9 mouse cellular contexts compared by ENCODE assay signal in the genomic region with DNA sequence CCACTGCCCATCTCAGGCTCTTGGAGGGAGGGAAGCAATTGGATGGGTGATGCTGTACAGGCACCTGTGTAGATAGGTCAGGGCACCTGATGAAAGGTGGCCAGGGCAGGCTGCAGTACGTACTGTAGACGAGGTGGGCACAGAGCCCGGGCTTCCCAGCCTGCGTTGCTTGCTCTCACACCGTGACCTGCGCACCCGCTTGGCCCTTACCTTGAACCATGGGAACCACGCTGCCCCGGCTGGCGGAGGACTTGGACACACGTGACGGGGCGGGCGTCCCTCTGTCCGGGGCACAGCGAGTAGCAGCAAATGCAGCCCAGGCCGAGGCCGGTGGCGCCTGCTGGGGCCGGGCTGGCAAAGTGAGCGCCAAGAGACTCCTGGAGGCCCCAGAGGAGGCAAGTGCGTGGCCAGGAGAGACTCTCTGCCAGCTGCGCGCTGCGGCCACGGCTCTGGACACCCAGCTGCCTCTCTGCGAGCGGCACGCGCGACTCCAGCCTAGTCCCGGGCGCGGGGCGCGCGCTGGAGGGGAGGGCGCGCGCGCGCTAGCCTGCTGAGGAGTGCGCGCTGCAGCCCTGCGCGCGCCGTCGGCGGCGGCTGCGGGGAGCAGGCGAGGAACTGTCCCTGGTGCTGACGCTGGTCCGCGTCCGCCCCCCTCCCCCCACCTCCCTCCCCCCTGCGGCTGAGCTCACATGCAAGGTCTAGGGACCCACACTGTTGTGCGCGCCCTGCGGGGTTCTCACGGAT. TPM values are rescaled to one million over a fixed set of nuclear protein-coding genes. Genes with fewer than 3 reads are reported as not detected.
DNase-seq lines count a peak whose midpoint lies in the region; ATAC-seq lines count a peak whose summit lies in the region.
"Had no signal": no experiment of that assay in that cellular context is flagged by ENCODE, and none has a peak within 500 bp of the region (broad histone marks: within the 10 kb centered on the region; RNA-seq: fewer than 3 reads in every experiment).

A gene (minus strand): TSS at position 542 of the 744 bp plus-strand sequence.

- peak within 1 kb of the TSS; percentile 79 for H3K4me2 ChIP-seq in forebrain, embryonic 15.5 days (replicated peaks)
- peak within 1 kb of the TSS; percentile 63 for H3K4me2 ChIP-seq in intestine, embryonic 16.5 days (ENCODE audit: low read depth, low read length)

- intact Hi-C loops in gastrocnemius, postnatal 14 days (cut with DNase I; ENCODE audit: low total_unique reads), result no loop called here
- intact Hi-C loops in gastrocnemius, postnatal 36 days (cut with DNase I), result no loop called here

- peak within 1 kb of the TSS; percentile 49 for H3K4me3 ChIP-seq in forebrain, embryonic 15.5 days
- peak within 1 kb of the TSS; percentile 42 for H3K4me3 ChIP-seq in intestine, embryonic 16.5 days (ENCODE audit: low read length)
- H3K4me3 ChIP-seq in limb, embryonic 10.5 days, result peak within 1 kb of the TSS; percentile 60

- peak; percentile 57 for ATAC-seq in forebrain, embryonic 15.5 days (replicated peaks)
- peak; percentile 53; the same call in 1 of the 2 replicates for ATAC-seq in intestine, embryonic 16.5 days

- H3K36me3 ChIP-seq in forebrain, embryonic 15.5 days, result no peaks in the 10 kb centered on the region
- H3K36me3 ChIP-seq in intestine, embryonic 16.5 days (ENCODE audit: control insufficient read depth, insufficient read depth, low read length), result no peaks in the 10 kb centered on the region
- no peaks in the 10 kb centered on the region for H3K36me3 ChIP-seq in limb, embryonic 10.5 days

- 1% methylated on average over 60 of the region's 62 CpGs for WGBS in forebrain, embryonic 15.5 days
- WGBS in intestine, embryonic 16.5 days, result under 1% methylated on average over 55 of the region's 62 CpGs
- WGBS in limb, embryonic 10.5 days, result under 1% methylated on average over 61 of the region's 62 CpGs

- no peak within 1 kb of the TSS for H3K27ac ChIP-seq in forebrain, embryonic 15.5 days (replicated peaks)
- no peak within 1 kb of the TSS for H3K27ac ChIP-seq in intestine, embryonic 16.5 days (ENCODE audit: low read length)
- peak within 1 kb of the TSS; percentile 73 for H3K27ac ChIP-seq in limb, embryonic 10.5 days

- H3K27me3 ChIP-seq in forebrain, embryonic 15.5 days, result peaks cover 15% of the 10 kb centered on the region
- H3K27me3 ChIP-seq in intestine, embryonic 16.5 days (replicated peaks; ENCODE audit: control insufficient read depth, insufficient read depth, low read length), result peaks cover 30% of the 10 kb centered on the region
- H3K27me3 ChIP-seq in limb, embryonic 10.5 days (ENCODE audit: low read depth, poor library complexity, severe bottlenecking), result peaks cover 60% of the 10 kb centered on the region

- DNase-seq in gastrocnemius, postnatal 14 days, result peak; percentile 35
- no peak for DNase-seq in gastrocnemius, postnatal 36 days
- peak; percentile 29 for DNase-seq in cerebellum, adult 11 months
- DNase-seq in limb, embryonic 10.5 days (ENCODE audit: low spot score), result peak; percentile 85
- DNase-seq in naive thymus-derived CD4-positive, alpha-beta T cell, adult 2 months (ENCODE audit: low read depth), result peak; percentile 58
- DNase-seq in thymus, postnatal 25 days, result peak; percentile 66

- peaks cover 11% of the 10 kb centered on the region for H3K4me1 ChIP-seq in forebrain, embryonic 15.5 days
- H3K4me1 ChIP-seq in intestine, embryonic 16.5 days (ENCODE audit: control insufficient read depth, insufficient read depth, low read length), result peaks cover 4% of the 10 kb centered on the region; the same call in 1 of the 2 replicates
- H3K4me1 ChIP-seq in limb, embryonic 10.5 days, result peaks cover 12% of the 10 kb centered on the region

- no peaks in the 10 kb centered on the region for H3K9me3 ChIP-seq in forebrain, embryonic 15.5 days
- H3K9me3 ChIP-seq in intestine, embryonic 16.5 days (ENCODE audit: control insufficient read depth, low read length), result no peaks in the 10 kb centered on the region
- H3K9me3 ChIP-seq in limb, embryonic 10.5 days (replicated peaks), result no peaks in the 10 kb centered on the region

- peak within 1 kb of the TSS; percentile 49 for H3K9ac ChIP-seq in forebrain, embryonic 15.5 days (replicated peaks)
- H3K9ac ChIP-seq in intestine, embryonic 16.5 days (ENCODE audit: low read depth, low read length), result no peak within 1 kb of the TSS

RNA-seq across cellular contexts. Expression of the gene that starts here (rescaled TPM):
- under 1 TPM; 0.07 to 0.08 TPM for total RNA-seq in gastrocnemius, postnatal 14 days (2021)
- not detected for total RNA-seq in gastrocnemius, postnatal 36 days (2021)
- polyA plus RNA-seq in forebrain, embryonic 15.5 days (2015; fragmentation: Nextera tagmentation; extraction: Ambion mirVana), result 3.5 and 4.6 TPM in 2 replicates
- 0.11 and 0.16 TPM in 2 replicates for polyA plus RNA-seq in intestine, embryonic 16.5 days (2015; fragmentation: Nextera tagmentation; extraction: Ambion mirVana)
- polyA plus RNA-seq in limb, embryonic 10.5 days (2016; fragmentation: Nextera tagmentation; extraction: Ambion mirVana), result 0.48 and 0.79 TPM in 2 replicates
- polyA plus RNA-seq: C2C12 had no signal

Comparison
In these comparisons a context has a peak if more than half of its experiments do, and no peak if none do; other contexts are left out.
1. Peak in DNase-seq in gastrocnemius, postnatal 14 days; RNA of the gene not detected or under 1 TPM.
2. Peak in ATAC-seq, H3K4me3 ChIP-seq and H3K4me2 ChIP-seq in intestine, embryonic 16.5 days; RNA of the gene not detected or under 1 TPM.
3. Peak in DNase-seq, H3K4me3 ChIP-seq and H3K27ac ChIP-seq in limb, embryonic 10.5 days; RNA of the gene not detected or under 1 TPM.
4. DNase-seq: peak in cerebellum, adult 11 months (single experiment), naive thymus-derived CD4-positive, alpha-beta T cell, adult 2 months (single experiment) and thymus, postnatal 25 days (single experiment); none in gastrocnemius, postnatal 36 days (0 of 2).
5. Peak in every context shown above with its lines, with median percentiles within 50 percentile points of each other: H3K4me3 ChIP-seq.